In genomic region chr12:25216792-25217516, GRCm38 (mm10) we compare ENCODE assay signal across 8 mouse cellular contexts.
A peak's percentile ranks its signal among the peaks of the same experiment; 100 is the strongest.
DNase-seq lines count a peak whose midpoint lies in the region; ATAC-seq and TF ChIP-seq lines count a peak whose summit lies in the region.

No protein-coding gene starts in this region.

- DNase-seq in forebrain, embryonic 10.5 days (ENCODE audit: extremely low spot score, low spot score): no peak
- no peak for DNase-seq in forebrain, embryonic 14.5 days (ENCODE audit: low spot score)
- peak; percentile 59 to 79 for DNase-seq in spleen, adult 2 months (ENCODE audit: low read depth in 1 of 2, low spot score in 2 of 2)
- no peak for DNase-seq in urinary bladder, adult 2 months (ENCODE audit: low spot score)
- no peak for DNase-seq in left cerebral cortex, postnatal 36 days (ENCODE audit: low spot score in 2 of 2)
- no peak for DNase-seq in adrenal gland, postnatal 14 days

- H3K4me2 ChIP-seq in forebrain, embryonic 14.5 days (ENCODE audit: low read length): no peak overlapping the region
- no peak overlapping the region for H3K4me2 ChIP-seq in liver, embryonic 15.5 days

- 0 out of 2 replicates have a peak, but pooled peaks cover 5% of the 10 kb centered on the region for H3K9me3 ChIP-seq in forebrain, embryonic 10.5 days
- H3K9me3 ChIP-seq in forebrain, embryonic 14.5 days (replicated peaks; ENCODE audit: control insufficient read depth, low read length): no peaks in the 10 kb centered on the region
- H3K9me3 ChIP-seq in liver, embryonic 15.5 days (replicated peaks): no peaks in the 10 kb centered on the region

- TF ChIP-seq POLR2A in spleen, adult 2 months (IDR thresholded peaks at IDR 0.05; ENCODE audit: low read depth, low read length): no peak

- TF ChIP-seq CTCF in spleen, adult 2 months (IDR thresholded peaks at IDR 0.05; ENCODE audit: extremely low read depth, insufficient read depth, insufficient read length, insufficient replicate concordance): no peak

- H3K36me3 ChIP-seq in forebrain, embryonic 10.5 days (replicated peaks): no peaks in the 10 kb centered on the region
- H3K36me3 ChIP-seq in forebrain, embryonic 14.5 days (ENCODE audit: control insufficient read depth, insufficient read depth, low read length): no peaks in the 10 kb centered on the region
- no peaks in the 10 kb centered on the region for H3K36me3 ChIP-seq in liver, embryonic 15.5 days (replicated peaks)
- H3K36me3 ChIP-seq in spleen, adult 2 months (ENCODE audit: control insufficient read depth, insufficient read depth, low read length): no peaks in the 10 kb centered on the region

- H3K4me3 ChIP-seq in forebrain, embryonic 10.5 days: no peak overlapping the region
- no peak overlapping the region for H3K4me3 ChIP-seq in forebrain, embryonic 14.5 days (ENCODE audit: low read depth, low read length)
- no peak overlapping the region for H3K4me3 ChIP-seq in liver, embryonic 15.5 days (replicated peaks)
- H3K4me3 ChIP-seq in spleen, adult 2 months (ENCODE audit: extremely low read depth, insufficient read depth, insufficient read length): no peak overlapping the region

- no peak for ATAC-seq in forebrain, embryonic 14.5 days
- peak; percentile 57 for ATAC-seq in inflammation-experienced regulatory T-cells, adult 6 months
- peak; percentile 55; the same call in 1 of the 2 replicates for ATAC-seq in liver, embryonic 15.5 days (ENCODE audit: insufficient read depth)

- peak overlapping the region; percentile 36 for H3K27ac ChIP-seq in forebrain, embryonic 10.5 days
- H3K27ac ChIP-seq in forebrain, embryonic 14.5 days (ENCODE audit: low read depth, low read length): no peak overlapping the region
- no peak overlapping the region for H3K27ac ChIP-seq in liver, embryonic 15.5 days (replicated peaks)
- peak overlapping the region; percentile 45; the same call in 1 of the 2 replicates for H3K27ac ChIP-seq in spleen, adult 2 months (ENCODE audit: insufficient read depth, low read length)

- H3K27me3 ChIP-seq in forebrain, embryonic 10.5 days (ENCODE audit: poor library complexity, severe bottlenecking): peaks cover 45% of the 10 kb centered on the region
- no peaks in the 10 kb centered on the region for H3K27me3 ChIP-seq in forebrain, embryonic 14.5 days (replicated peaks; ENCODE audit: control insufficient read depth, insufficient read depth, low read length)
- H3K27me3 ChIP-seq in liver, embryonic 15.5 days: no peaks in the 10 kb centered on the region
- no peaks in the 10 kb centered on the region for H3K27me3 ChIP-seq in spleen, adult 2 months (ENCODE audit: control insufficient read depth, insufficient read depth, low read length)

- WGBS in forebrain, embryonic 10.5 days: 39% methylated on average over 5 of the region's 5 CpGs
- WGBS in forebrain, embryonic 14.5 days: 39% methylated on average over 5 of the region's 5 CpGs
- WGBS in liver, embryonic 15.5 days (ENCODE audit: insufficient replicate concordance): 26% methylated on average over 5 of the region's 5 CpGs
- 26% methylated on average over 5 of the region's 5 CpGs for WGBS in spleen, adult 2 months

- H3K9ac ChIP-seq in forebrain, embryonic 14.5 days (ENCODE audit: low read length): no peak overlapping the region
- H3K9ac ChIP-seq in liver, embryonic 15.5 days: no peak overlapping the region

- H3K4me1 ChIP-seq in forebrain, embryonic 10.5 days: peaks cover 64% of the 10 kb centered on the region
- H3K4me1 ChIP-seq in forebrain, embryonic 14.5 days (ENCODE audit: control insufficient read depth, insufficient read depth, low read length): no peaks in the 10 kb centered on the region
- H3K4me1 ChIP-seq in liver, embryonic 15.5 days (replicated peaks): peaks cover 19% of the 10 kb centered on the region
- H3K4me1 ChIP-seq in spleen, adult 2 months (ENCODE audit: control insufficient read depth, insufficient read depth, insufficient read length): peaks cover 28% of the 10 kb centered on the region

- intact Hi-C loops in left cerebral cortex, postnatal 36 days (cut with DNase I): no loop called here

Comparison
In these comparisons a context has a peak if more than half of its experiments do, and no peak if none do; other contexts are left out.
1. H3K27ac ChIP-seq: peak in forebrain, embryonic 10.5 days (single experiment) and spleen, adult 2 months (single experiment); none in forebrain, embryonic 14.5 days (single experiment) and liver, embryonic 15.5 days (single experiment).
2. DNase-seq: peak in spleen, adult 2 months (2 of 2); none in forebrain, embryonic 10.5 days (single experiment), forebrain, embryonic 14.5 days (single experiment), urinary bladder, adult 2 months (single experiment), left cerebral cortex, postnatal 36 days (0 of 2) and adrenal gland, postnatal 14 days (single experiment).